Mouse (Mus musculus) olfactory bulb, adult 2 months (tissue): ENCODE data around the gene Abca1. TPM values are rescaled to one million over a fixed set of nuclear protein-coding genes. Genes with fewer than 3 reads are reported as not detected.

Experiments used
- H3K27ac ChIP-seq: fragments of 200-500 bp; 2 replicates; pipeline ENCODE4 v1.5.1; 2012; ENCODE audit warnings: low read depth, low read length; ENCODE audit not compliant: insufficient read depth
- H3K4me1 ChIP-seq: fragments of 200-500 bp; 2 replicates; pipeline ENCODE4 v1.6.1; 2012; ENCODE audit warnings: low read length; ENCODE audit not compliant: control insufficient read depth, insufficient read depth
- H3K4me3 ChIP-seq: fragments of 200-500 bp; 2 replicates; pipeline ENCODE4 v1.5.1; 2012; ENCODE audit warnings: mild to moderate bottlenecking, low read depth, low read length, moderate library complexity; ENCODE audit not compliant: insufficient read depth
- CTCF ChIP-seq: fragments of 200-500 bp; IDR thresholded peaks from 2 replicates; pipeline ENCODE4 v1.5.1; 2012; ENCODE audit warnings: low read depth, mild to moderate bottlenecking, low read length, moderate library complexity; ENCODE audit not compliant: insufficient read depth
- POLR2A ChIP-seq: fragments of 200-500 bp; IDR thresholded peaks from 2 replicates; pipeline ENCODE4 v1.6.1; 2012; ENCODE audit warnings: mild to moderate bottlenecking, low read depth, low read length, moderate library complexity; ENCODE audit not compliant: insufficient read depth
- WGBS: fragments of 180-500 bp; shearing (Covaris S2); methylation state at CpG from one replicate; pipeline ENCODE4 v1.1.7; 2018; 5-methylcytosine and 5-hydroxymethylcytosine counted together
- polyA plus RNA-seq: library from polyadenylated mRNA; stranded (reverse); fragments of >200 nt; gene quantifications from 2 replicates; pipeline ENCODE4 v1.2.4, GENCODE M21; 2012; ENCODE audit warnings: low replicate concordance; ENCODE audit not compliant: missing spikeins, insufficient read depth, insufficient read length

The Abca1 gene
- polyA plus RNA-seq, 1 experiment: 149 TPM

GRCm38 (mm10) chr4:53024397-53024796 lies 135.3 kb downstream of the Abca1 start:
- TF ChIP-seq POLR2A: no peak
- TF ChIP-seq CTCF: no peak
- Histone ChIP-seq H3K4me3 (no peak overlapping the region), H3K27ac (no peak overlapping the region), H3K4me1 (peaks cover 4% of the 10 kb centered on the region; the same call in 1 of the 2 replicates)
- WGBS: 88% methylated on average over 4 of the region's 4 CpGs

- Histone ChIP-seq H3K4me1 (peaks cover 4% of the 10 kb centered on the region; the same call in 1 of the 2 replicates), H3K27ac (no peak overlapping the region), H3K4me3 (no peak overlapping the region)
- WGBS: 93% methylated on average over 14 of the region's 14 CpGs
- TF ChIP-seq CTCF (no peak), POLR2A (no peak)
These were observed 136.3 kb downstream of the Abca1 start for GRCm38 (mm10) chr4:53023189-53023925.

GRCm38 (mm10) chr4:53018392-53018791 lies 141.3 kb downstream of the Abca1 start:
- TF ChIP-seq CTCF (no peak), POLR2A (no peak)
- WGBS: 88% methylated on average over 1 of the region's 1 CpGs
- Histone ChIP-seq H3K4me1 (peaks cover 4% of the 10 kb centered on the region; the same call in 1 of the 2 replicates), H3K4me3 (no peak overlapping the region), H3K27ac (no peak overlapping the region)

GRCm38 (mm10) chr4:53015024-53015423 lies 144.7 kb downstream of the Abca1 start:
- TF ChIP-seq POLR2A (no peak), CTCF (no peak)

GRCm38 (mm10) chr4:53014421-53014820 lies 145.3 kb downstream of the Abca1 start:
- no peak overlapping the region for H3K4me3 ChIP-seq
- 95% methylated on average over 7 of the region's 7 CpGs for WGBS
- TF ChIP-seq POLR2A: no peak
- no peak for TF ChIP-seq CTCF
- H3K4me1 ChIP-seq: peaks cover 8% of the 10 kb centered on the region; the same call in 1 of the 2 replicates
- H3K27ac ChIP-seq: no peak overlapping the region

More at GRCm38 (mm10) chr4:53015024-53015423, 144.7 kb downstream of the Abca1 start:
- Histone ChIP-seq H3K4me1 (peaks cover 10% of the 10 kb centered on the region; the same call in 1 of the 2 replicates), H3K27ac (no peak overlapping the region), H3K4me3 (no peak overlapping the region)
- 84% methylated on average over 3 of the region's 3 CpGs for WGBS

- WGBS: under 1% methylated on average over 63 of the region's 63 CpGs
- H3K27ac ChIP-seq: 0 out of 2 replicates have a peak within 1 kb of the TSS, but pooled peaks have one; percentile 12
- TF ChIP-seq CTCF (no peak), POLR2A (peak; percentile 79; the same call in 1 of the 2 replicates)
These were observed 147.8 kb downstream of the Abca1 start, which contains the start of gene Nipsnap3b for GRCm38 (mm10) chr4:53011732-53012361. Gene Nipsnap3b (plus strand): TSS chr4:53011880.

GRCm38 (mm10) chr4:53009871-53010270 lies 149.8 kb downstream of the Abca1 start:
- Histone ChIP-seq H3K4me1 (peaks cover 8% of the 10 kb centered on the region; the same call in 1 of the 2 replicates), H3K4me3 (no peak overlapping the region), H3K27ac (no peak overlapping the region)
- TF ChIP-seq POLR2A: no peak
- no peak for TF ChIP-seq CTCF
- WGBS: 95% methylated on average over 4 of the region's 4 CpGs

More at GRCm38 (mm10) chr4:53011732-53012361, 147.8 kb downstream of the Abca1 start, which contains the start of gene Nipsnap3b:
- H3K4me1 ChIP-seq: peaks cover 8% of the 10 kb centered on the region; the same call in 1 of the 2 replicates
- H3K4me3 ChIP-seq: peak within 1 kb of the TSS; percentile 97

GRCm38 (mm10) chr4:53009183-53009582 lies 150.5 kb downstream of the Abca1 start:
- Histone ChIP-seq H3K4me3 (no peak overlapping the region), H3K27ac (no peak overlapping the region), H3K4me1 (peaks cover 8% of the 10 kb centered on the region; the same call in 1 of the 2 replicates)
- WGBS: 75% methylated on average over 4 of the region's 4 CpGs
- no peak for TF ChIP-seq POLR2A
- TF ChIP-seq CTCF: no peak

- WGBS: 78% methylated on average over 8 of the region's 8 CpGs
- no peaks in the 10 kb centered on the region for H3K4me1 ChIP-seq
- H3K27ac ChIP-seq: no peak overlapping the region
- TF ChIP-seq POLR2A: no peak
- TF ChIP-seq CTCF: no peak
- no peak overlapping the region for H3K4me3 ChIP-seq
These were observed 159.5 kb downstream of the Abca1 start for GRCm38 (mm10) chr4:53000154-53000553.

- H3K27ac ChIP-seq: no peak overlapping the region
- TF ChIP-seq CTCF (no peak), POLR2A (no peak)
- 68% methylated on average over 6 of the region's 6 CpGs for WGBS
- H3K4me1 ChIP-seq: no peaks in the 10 kb centered on the region
- H3K4me3 ChIP-seq: no peak overlapping the region
These were observed 160.2 kb downstream of the Abca1 start for GRCm38 (mm10) chr4:52999449-52999848.
